Comparison of ENCODE assay signal across 23 mouse cellular contexts in the genomic region with DNA sequence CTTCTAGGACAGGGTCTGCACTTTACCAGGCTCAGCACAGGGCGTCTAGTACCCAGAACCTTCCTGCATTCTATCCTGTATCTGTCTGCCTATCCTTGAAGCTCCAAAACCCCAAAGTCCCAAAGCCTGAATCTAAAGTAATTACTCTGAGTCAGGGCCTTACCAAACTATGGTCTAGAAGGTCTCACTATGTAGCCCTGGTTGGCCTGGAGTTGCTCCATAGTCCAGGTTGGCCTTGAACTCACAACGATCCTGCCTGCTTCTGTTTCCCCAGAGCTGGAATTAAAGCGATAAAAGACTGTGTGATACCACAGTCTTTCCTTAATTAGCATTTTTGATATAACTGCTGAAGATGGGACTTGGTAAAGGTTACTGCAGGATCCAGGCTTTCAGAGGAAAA.
"Had no signal": no experiment of that assay in that cellular context is flagged by ENCODE, and none has a peak within 500 bp of the region (broad histone marks: within the 10 kb centered on the region; RNA-seq: fewer than 3 reads in every experiment).

No protein-coding gene starts in this region.

- H3K4me3 ChIP-seq: layer of hippocampus, adult 2 months; left cerebral cortex, adult 2 months; limb, embryonic 12.5 days; limb, embryonic 15.5 days; liver, embryonic 12.5 days; liver, embryonic 15.5 days; midbrain, embryonic 12.5 days; midbrain, embryonic 15.5 days; neural tube, embryonic 12.5 days; neural tube, embryonic 15.5 days had no signal

- H3K9me3 ChIP-seq: limb, embryonic 12.5 days; limb, embryonic 15.5 days; liver, embryonic 12.5 days; liver, embryonic 15.5 days; midbrain, embryonic 12.5 days; midbrain, embryonic 15.5 days; neural tube, embryonic 12.5 days; neural tube, embryonic 15.5 days had no signal

- DNase-seq: kidney, postnatal 25 days; layer of hippocampus, adult 9-11 months; left cerebral cortex, postnatal 4 days; lung, adult 2 months; lung, postnatal 14 days; right cerebral cortex, adult 18-20 months; right cerebral cortex, postnatal 14 days; right cerebral cortex, postnatal 4 days; thymus, adult 2 months; thymus, postnatal 14 days; thymus, postnatal 4 days had no signal

- H3K9ac ChIP-seq: limb, embryonic 12.5 days; limb, embryonic 15.5 days; liver, embryonic 12.5 days; liver, embryonic 15.5 days; midbrain, embryonic 12.5 days; midbrain, embryonic 15.5 days; neural tube, embryonic 12.5 days; neural tube, embryonic 15.5 days had no signal

- H3K27ac ChIP-seq: layer of hippocampus, adult 2 months; left cerebral cortex, adult 2 months; limb, embryonic 12.5 days; limb, embryonic 15.5 days; liver, embryonic 12.5 days; liver, embryonic 15.5 days; macrophage; midbrain, embryonic 12.5 days; midbrain, embryonic 15.5 days; neural tube, embryonic 12.5 days; neural tube, embryonic 15.5 days; stomach, postnatal 0 days had no signal
